In the genomic region with DNA sequence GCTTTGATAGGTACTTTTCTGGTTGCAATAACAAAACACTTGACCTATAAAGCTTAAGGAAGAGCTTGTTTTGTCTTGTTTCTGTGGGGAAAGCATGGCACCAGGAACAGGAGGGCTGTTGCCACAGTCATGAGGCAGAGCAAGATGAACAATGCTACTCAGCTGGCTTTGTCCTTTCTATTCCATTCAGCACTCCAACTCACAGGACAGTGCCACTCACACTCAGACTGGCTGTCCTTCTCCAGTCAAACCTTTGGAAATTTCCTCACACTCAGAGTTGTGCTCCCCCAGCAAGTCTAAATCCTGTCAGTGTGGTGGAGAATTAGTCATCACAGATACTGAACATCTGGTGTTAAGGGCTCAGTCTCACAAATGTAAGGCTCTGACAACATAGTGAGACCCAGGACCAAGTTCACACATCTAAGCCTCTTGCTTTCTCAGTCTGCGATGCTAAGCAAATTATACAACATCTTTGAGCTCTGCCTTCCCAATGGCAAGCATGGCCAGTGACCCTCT, we compare ENCODE assay signal across 11 mouse cellular contexts.
"Had no signal": no experiment of that assay in that cellular context is flagged by ENCODE, and none has a peak within 500 bp of the region (broad histone marks: within the 10 kb centered on the region; RNA-seq: fewer than 3 reads in every experiment).

No protein-coding gene starts in this region.

- H3K36me3 ChIP-seq: liver, embryonic 13.5 days; lung, embryonic 15.5 days; midbrain, embryonic 13.5 days had no signal

- H3K27me3 ChIP-seq: liver, embryonic 13.5 days; lung, embryonic 15.5 days had no signal

- H3K9ac ChIP-seq: liver, embryonic 13.5 days; liver, postnatal 0 days; lung, embryonic 15.5 days; midbrain, embryonic 13.5 days had no signal

- H3K27ac ChIP-seq: liver, embryonic 13.5 days; lung, embryonic 15.5 days; macrophage; midbrain, embryonic 13.5 days had no signal

- H3K4me3 ChIP-seq: liver, embryonic 13.5 days; lung, embryonic 15.5 days; midbrain, embryonic 13.5 days had no signal

- H3K4me2 ChIP-seq: liver, embryonic 13.5 days; lung, embryonic 15.5 days; midbrain, embryonic 13.5 days had no signal

- DNase-seq: kidney, adult 8-10 months; kidney, postnatal 4 days; left cerebral cortex, postnatal 4 days; liver; liver, embryonic 13.5 days; liver, postnatal 0 days; lung, postnatal 14 days; thymus, postnatal 36 days had no signal

- H3K4me1 ChIP-seq: lung, embryonic 15.5 days; midbrain, embryonic 13.5 days had no signal

- H3K9me3 ChIP-seq: liver, embryonic 13.5 days; lung, embryonic 15.5 days; midbrain, embryonic 13.5 days had no signal

- ATAC-seq: liver, postnatal 0 days; midbrain, embryonic 13.5 days had no signal
